Mouse (Mus musculus): ENCODE results near the gene Spire2. TPM values are rescaled to one million over a fixed set of nuclear protein-coding genes. Genes with fewer than 3 reads are reported as not detected.
"Not testable (repeated sequence)": the region's sequence is repeated elsewhere in the genome, so short reads cannot be mapped to it uniquely, and the experiment has no call there.

Spire2 gene
- polyA plus RNA-seq, 1 experiment from 2014 or later = 0.93 TPM

DNA sequence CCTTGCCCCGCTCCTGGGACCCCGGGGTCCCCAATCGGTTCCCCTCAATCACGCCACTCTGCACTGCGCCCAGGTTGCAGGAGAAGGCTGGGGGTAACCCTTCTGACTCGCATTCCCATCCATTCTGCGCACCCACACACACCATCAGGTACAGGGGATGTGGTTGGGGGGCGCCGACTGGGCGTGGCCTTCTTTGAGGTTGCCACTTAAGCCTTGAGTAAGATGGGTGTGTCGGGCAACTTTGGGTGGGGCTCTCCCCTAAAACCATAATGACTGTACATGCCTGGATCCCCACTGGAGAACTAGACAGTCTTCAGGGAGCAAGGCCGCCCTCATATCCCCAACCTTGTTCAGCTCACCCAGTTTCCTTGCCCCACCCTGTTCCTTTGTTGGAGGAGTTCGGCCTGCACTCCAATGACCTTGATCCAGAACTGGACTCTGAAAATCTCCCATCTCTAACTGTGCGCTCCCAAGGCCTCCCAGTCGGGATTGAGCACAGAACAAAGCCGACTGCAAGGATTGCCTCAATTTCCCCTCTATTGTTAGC lies 79.3 kb downstream of the Spire2 start:
- Histone ChIP-seq H3K27ac (no peak overlapping the region), H3K4me3 (peak overlapping the region; percentile 32), H3K27me3 (peaks cover 68% of the 10 kb centered on the region), H3K36me3 (no peaks in the 10 kb centered on the region), H3K4me2 (peak overlapping the region; percentile 53), H3K9me3 (no peaks in the 10 kb centered on the region), H3K4me1 (peaks cover 15% of the 10 kb centered on the region), H3K9ac (no peak overlapping the region)
- 8% methylated on average over 16 of the region's 16 CpGs for WGBS
- no peak for ATAC-seq (ENCODE audit: insufficient number of reproducible peaks, low FRiP score, low TSS enrichment, low read depth)

DNA sequence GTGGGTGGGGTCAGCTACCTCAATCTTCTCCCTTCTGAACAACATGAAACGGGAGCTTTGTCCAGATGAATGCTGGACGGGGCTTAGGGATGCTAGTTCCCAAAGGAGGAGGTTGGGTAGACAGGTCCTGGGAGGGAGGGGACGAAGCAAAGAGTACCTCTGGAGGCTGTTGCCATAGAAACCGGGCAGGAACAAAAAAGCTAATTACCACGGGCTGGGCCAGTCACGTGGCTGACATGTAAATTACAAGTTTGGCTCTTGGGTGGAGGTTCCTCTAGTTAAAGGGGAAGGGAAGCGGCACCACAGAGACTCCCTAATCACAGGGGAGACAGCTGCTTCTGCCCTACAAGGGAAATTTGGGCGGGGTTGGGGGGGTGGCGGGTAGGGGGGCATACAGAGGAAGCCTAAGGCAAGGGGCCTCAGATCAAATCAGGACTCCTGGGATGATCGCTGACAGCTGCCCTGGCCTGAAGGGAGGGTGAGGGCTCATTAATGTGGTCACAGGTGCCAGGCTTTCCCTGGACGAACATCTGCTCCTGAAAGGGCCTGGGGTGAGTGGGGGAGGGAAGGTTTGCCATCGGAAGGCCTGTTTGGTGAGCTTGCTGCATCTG lies 80.2 kb downstream of the Spire2 start:
- Histone ChIP-seq H3K27me3 (peaks cover 64% of the 10 kb centered on the region), H3K4me3 (no peak overlapping the region), H3K36me3 (no peaks in the 10 kb centered on the region), H3K27ac (no peak overlapping the region), H3K9ac (no peak overlapping the region), H3K4me1 (peaks cover 14% of the 10 kb centered on the region), H3K9me3 (no peaks in the 10 kb centered on the region), H3K4me2 (no peak overlapping the region)
- ATAC-seq (ENCODE audit: insufficient number of reproducible peaks, low FRiP score, low TSS enrichment, low read depth) = no peak
- 1% methylated on average over 12 of the region's 12 CpGs for WGBS

DNA sequence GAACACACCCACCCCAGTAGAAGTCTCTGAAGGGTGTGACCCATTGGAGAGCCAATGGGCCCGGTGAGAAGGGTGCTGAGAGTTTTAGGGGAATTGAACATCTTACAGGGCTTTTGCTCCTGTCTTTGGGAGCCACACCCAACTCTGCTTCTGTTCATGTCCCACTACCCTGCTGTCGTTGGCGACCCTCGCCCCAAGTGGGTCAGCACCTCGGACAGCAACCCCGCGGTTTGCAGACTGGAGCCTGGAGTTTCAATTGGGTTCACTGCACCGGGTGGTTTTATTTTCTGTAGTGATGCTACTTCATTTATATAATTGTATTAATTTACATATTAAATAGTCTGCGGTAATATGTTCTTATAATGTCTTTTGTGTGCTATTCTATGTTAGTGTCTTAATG lies 81.7 kb downstream of the Spire2 start:
- Histone ChIP-seq H3K27ac (no peak overlapping the region), H3K4me3 (no peak overlapping the region), H3K4me2 (no peak overlapping the region), H3K9me3 (no peaks in the 10 kb centered on the region), H3K9ac (no peak overlapping the region), H3K36me3 (no peaks in the 10 kb centered on the region), H3K27me3 (peaks cover 51% of the 10 kb centered on the region), H3K4me1 (peaks cover 14% of the 10 kb centered on the region)
- ATAC-seq (ENCODE audit: insufficient number of reproducible peaks, low FRiP score, low TSS enrichment, low read depth) = no peak
- WGBS = 8% methylated on average over 9 of the region's 9 CpGs

DNA sequence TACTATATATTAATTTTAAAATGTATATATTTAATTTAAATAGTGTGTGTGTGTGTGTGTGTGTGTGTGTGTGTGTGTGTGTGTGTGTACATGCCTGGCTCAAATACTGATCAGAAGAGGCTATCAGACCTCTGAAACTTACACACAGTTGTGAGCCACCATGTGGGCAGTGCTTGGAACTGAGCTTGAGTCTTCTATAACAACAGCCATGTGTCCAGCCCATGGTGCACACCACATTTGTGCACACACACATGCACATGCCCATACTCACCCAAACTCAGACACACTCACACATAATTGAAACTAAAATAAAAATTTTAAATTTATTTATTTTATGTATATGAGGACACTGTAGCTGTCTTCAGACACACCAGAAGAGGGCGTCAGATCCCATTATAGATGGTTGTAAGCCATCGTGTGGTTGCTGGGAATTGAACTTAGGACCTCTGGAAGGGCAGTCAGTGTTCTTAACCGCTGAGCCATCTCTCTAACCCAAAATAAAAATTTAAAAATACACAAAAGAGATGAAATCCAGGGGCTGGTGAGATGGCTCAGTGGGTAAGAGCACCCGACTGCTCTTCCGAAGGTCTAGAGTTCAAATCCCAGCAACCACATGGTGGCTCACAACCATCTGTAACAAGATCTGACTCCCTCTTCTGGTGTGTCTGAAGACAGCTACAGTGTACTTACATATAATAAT lies 82.6 kb downstream of the Spire2 start:
- not testable (repeated sequence) for H3K27ac ChIP-seq; ATAC-seq (ENCODE audit: insufficient number of reproducible peaks, low FRiP score, low TSS enrichment, low read depth); H3K36me3 ChIP-seq; H3K4me2 ChIP-seq; H3K9me3 ChIP-seq; H3K4me3 ChIP-seq; H3K9ac ChIP-seq
- Histone ChIP-seq H3K27me3 (peaks cover 42% of the 10 kb centered on the region), H3K4me1 (peaks cover 14% of the 10 kb centered on the region)
- WGBS = 83% methylated on average over 5 of the region's 5 CpGs

DNA sequence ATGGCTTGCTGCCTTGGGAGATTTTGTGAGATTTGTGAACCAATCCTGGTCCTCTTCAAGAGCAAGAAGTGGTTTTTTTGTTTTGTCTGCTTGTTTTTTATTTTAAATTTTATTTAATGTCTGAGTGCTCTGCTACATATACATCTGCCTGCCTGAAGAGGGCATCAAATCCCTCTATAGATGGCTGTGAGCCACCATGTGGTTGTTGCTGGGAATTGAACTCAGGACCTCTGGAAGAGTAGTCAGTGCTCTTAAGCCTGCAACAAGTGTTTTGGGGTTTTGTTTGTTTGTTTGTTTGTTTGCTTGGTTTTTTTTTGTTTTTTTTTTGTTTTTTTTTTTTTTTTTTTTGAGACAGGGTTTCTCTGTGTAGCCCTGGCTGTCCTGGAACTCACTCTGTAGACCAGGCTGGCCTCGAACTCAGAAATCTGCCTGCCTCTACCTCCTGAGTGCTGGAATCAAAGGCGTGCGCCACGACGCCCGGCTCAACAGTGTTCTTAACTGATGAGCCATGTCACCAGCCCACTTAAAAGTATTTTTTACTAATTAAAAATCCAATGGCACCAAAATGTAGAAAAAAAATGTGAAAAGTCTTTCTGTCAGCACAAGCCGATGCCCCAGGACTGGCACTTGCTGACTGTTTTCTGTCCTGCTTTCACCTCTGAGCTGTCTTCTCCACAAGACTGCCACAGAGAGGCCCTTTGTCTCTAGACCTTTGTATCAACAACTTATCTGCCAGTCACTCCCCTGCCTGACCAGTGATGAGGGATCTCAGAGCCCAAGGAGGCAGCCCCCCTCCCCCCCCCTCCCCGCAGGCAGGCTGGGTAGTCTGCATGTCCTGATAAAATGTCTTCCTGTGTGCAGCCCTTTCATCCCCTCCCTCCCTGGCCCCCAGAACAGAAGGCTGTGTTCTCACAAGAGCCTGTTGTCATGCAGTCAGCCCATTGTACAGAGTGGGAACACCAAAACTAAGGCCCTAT lies 83.7 kb downstream of the Spire2 start:
- WGBS = 87% methylated on average over 8 of the region's 8 CpGs
- Histone ChIP-seq H3K4me2 (no peak overlapping the region), H3K9ac (no peak overlapping the region), H3K9me3 (no peaks in the 10 kb centered on the region), H3K4me1 (peaks cover 10% of the 10 kb centered on the region), H3K4me3 (no peak overlapping the region), H3K27ac (no peak overlapping the region), H3K27me3 (peaks cover 31% of the 10 kb centered on the region), H3K36me3 (no peaks in the 10 kb centered on the region)
- ATAC-seq (ENCODE audit: insufficient number of reproducible peaks, low FRiP score, low TSS enrichment, low read depth) = no peak

DNA sequence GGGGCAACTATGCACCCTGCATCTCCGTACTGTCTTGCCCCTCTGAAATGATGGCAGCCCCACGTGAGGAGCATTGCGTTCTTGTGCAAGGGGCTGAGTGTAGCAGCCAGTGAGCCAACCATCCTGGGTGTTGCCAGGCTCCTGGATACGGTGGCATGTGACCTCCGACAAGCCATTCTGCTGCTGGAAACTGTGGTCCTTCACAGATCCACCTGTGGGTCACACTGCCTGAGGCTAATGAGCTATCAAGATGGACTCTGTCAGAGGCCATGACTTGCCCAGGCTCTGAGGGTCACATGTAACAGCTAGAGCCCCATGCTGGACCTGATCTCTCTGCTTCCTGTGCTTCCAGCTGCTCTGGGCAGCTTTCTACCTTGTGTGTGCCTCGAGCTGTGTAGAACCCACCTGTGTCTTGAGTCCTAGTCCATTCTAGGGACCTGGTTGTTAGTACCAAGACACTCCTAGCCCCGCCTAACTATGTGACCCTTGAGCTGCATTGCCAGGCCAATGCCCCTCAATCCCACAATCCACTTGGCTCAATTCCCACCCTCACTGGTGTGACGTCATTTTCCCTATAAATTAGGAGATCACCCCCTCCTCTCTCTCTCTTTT lies 84.5 kb downstream of the Spire2 start:
- H3K9ac ChIP-seq = no peak overlapping the region
- H3K27me3 ChIP-seq = peaks cover 23% of the 10 kb centered on the region
- no peaks in the 10 kb centered on the region for H3K36me3 ChIP-seq
- no peak overlapping the region for H3K27ac ChIP-seq
- no peaks in the 10 kb centered on the region for H3K9me3 ChIP-seq
- peaks cover 2% of the 10 kb centered on the region for H3K4me1 ChIP-seq
- H3K4me3 ChIP-seq = no peak overlapping the region
- no peak for ATAC-seq (ENCODE audit: insufficient number of reproducible peaks, low FRiP score, low TSS enrichment, low read depth)
- H3K4me2 ChIP-seq = no peak overlapping the region
- 76% methylated on average over 8 of the region's 8 CpGs for WGBS

Other genes with a start within 250 kb of the Spire2 start
- gene Rpl13, start 230.4 kb upstream of the Spire2 start, polyA plus RNA-seq (2015; fragmentation: Nextera tagmentation; extraction: Ambion mirVana) = 1,386 and 1,581 TPM in 2 replicates
- gene Cpne7, start 215.3 kb upstream of the Spire2 start, polyA plus RNA-seq (2015; fragmentation: Nextera tagmentation; extraction: Ambion mirVana) = 0.84 and 1.2 TPM in 2 replicates
- gene Sult5a1, start 174.4 kb upstream of the Spire2 start, polyA plus RNA-seq (2015; fragmentation: Nextera tagmentation; extraction: Ambion mirVana) = 41.0 and 41.7 TPM in 2 replicates
- gene Dpep1, start 146.5 kb upstream of the Spire2 start, polyA plus RNA-seq (2015; fragmentation: Nextera tagmentation; extraction: Ambion mirVana) = 6.9 and 9.0 TPM in 2 replicates
- 166 and 176 TPM in 2 replicates for gene Chmp1a, start 120.0 kb upstream of the Spire2 start, polyA plus RNA-seq (2015; fragmentation: Nextera tagmentation; extraction: Ambion mirVana)
- 3.5 and 3.9 TPM in 2 replicates for gene Spata33, start 119.9 kb upstream of the Spire2 start, polyA plus RNA-seq (2015; fragmentation: Nextera tagmentation; extraction: Ambion mirVana)
- 30.0 and 33.4 TPM in 2 replicates for gene Cdk10, start 107.9 kb upstream of the Spire2 start, polyA plus RNA-seq (2015; fragmentation: Nextera tagmentation; extraction: Ambion mirVana)
- gene Spata2l, start 96.5 kb upstream of the Spire2 start, polyA plus RNA-seq (2015; fragmentation: Nextera tagmentation; extraction: Ambion mirVana) = 5.6 and 5.9 TPM in 2 replicates
- gene Zfp276, start 78.5 kb upstream of the Spire2 start, polyA plus RNA-seq (2015; fragmentation: Nextera tagmentation; extraction: Ambion mirVana) = 25.4 and 28.4 TPM in 2 replicates
- gene Vps9d1, start 78.4 kb upstream of the Spire2 start, polyA plus RNA-seq (2015; fragmentation: Nextera tagmentation; extraction: Ambion mirVana) = 27.2 and 29.4 TPM in 2 replicates
- 14.8 and 18.6 TPM in 2 replicates for gene Fanca, start 14.1 kb upstream of the Spire2 start, polyA plus RNA-seq (2015; fragmentation: Nextera tagmentation; extraction: Ambion mirVana)
- gene Tcf25, start 41.0 kb downstream of the Spire2 start, polyA plus RNA-seq (2015; fragmentation: Nextera tagmentation; extraction: Ambion mirVana) = 187 and 191 TPM in 2 replicates
- 0.08 and 0.15 TPM in 2 replicates for gene Mc1r, start 74.4 kb downstream of the Spire2 start, polyA plus RNA-seq (2015; fragmentation: Nextera tagmentation; extraction: Ambion mirVana)
- 4.0 and 5.0 TPM in 2 replicates for gene Tubb3, start 78.7 kb downstream of the Spire2 start, polyA plus RNA-seq (2015; fragmentation: Nextera tagmentation; extraction: Ambion mirVana)
- 42.4 and 43.5 TPM in 2 replicates for gene Def8, start 90.8 kb downstream of the Spire2 start, polyA plus RNA-seq (2015; fragmentation: Nextera tagmentation; extraction: Ambion mirVana)
- 43.0 and 46.0 TPM in 2 replicates for gene Afg3l1, start 145.2 kb downstream of the Spire2 start, polyA plus RNA-seq (2015; fragmentation: Nextera tagmentation; extraction: Ambion mirVana)
- gene Dbndd1, start 182.8 kb downstream of the Spire2 start, polyA plus RNA-seq (2015; fragmentation: Nextera tagmentation; extraction: Ambion mirVana) = 5.9 and 6.6 TPM in 2 replicates
- 29.6 and 30.2 TPM in 2 replicates for gene Gas8, start 186.1 kb downstream of the Spire2 start, polyA plus RNA-seq (2015; fragmentation: Nextera tagmentation; extraction: Ambion mirVana)